8 mouse cellular contexts compared by ENCODE assay signal in genomic region chr9:120191362-120192098, GRCm38 (mm10). TPM values are rescaled to one million over a fixed set of nuclear protein-coding genes. Genes with fewer than 3 reads are reported as not detected.
A peak's percentile ranks its signal among the peaks of the same experiment; 100 is the strongest.
DNase-seq lines count a peak whose midpoint lies in the region; ATAC-seq and TF ChIP-seq lines count a peak whose summit lies in the region.

No protein-coding gene starts in this region.

- peak; percentile 65 to 91 (median 80) for TF ChIP-seq CTCF in MEL (IDR thresholded peaks at IDR 0.05 in 2 of 3, conservative IDR thresholded peaks at IDR 0.05 in 1 of 3; ENCODE audit: control insufficient read depth in 1 of 3, insufficient read depth in 1 of 3, low read depth in 2 of 3, low read length in 3 of 3, poor library complexity in 1 of 3, severe bottlenecking in 1 of 3)
- TF ChIP-seq CTCF in layer of hippocampus, adult 2 months (conservative IDR thresholded peaks at IDR 0.05): peak; percentile 81
- TF ChIP-seq CTCF in lung, embryonic 14.5 days (IDR thresholded peaks at IDR 0.05; ENCODE audit: low read depth): peak; percentile 87

- no peaks in the 10 kb centered on the region for H3K4me1 ChIP-seq in MEL (ENCODE audit: control insufficient read depth in 1 of 2, insufficient read depth in 2 of 2, low read length in 2 of 2)
- no peaks in the 10 kb centered on the region for H3K4me1 ChIP-seq in forebrain, embryonic 15.5 days
- H3K4me1 ChIP-seq in lung, embryonic 14.5 days (ENCODE audit: insufficient read depth): no peaks in the 10 kb centered on the region

- peak; percentile 56 for TF ChIP-seq RAD21 in MEL (IDR thresholded peaks at IDR 0.05; ENCODE audit: low read depth, low read length)

- H3K79me2 ChIP-seq in MEL (ENCODE audit: control insufficient read depth, insufficient read depth, low read length, poor library complexity): no peaks in the 10 kb centered on the region

- no peak for TF ChIP-seq POLR2A in MEL (IDR thresholded peaks at IDR 0.05; ENCODE audit: control insufficient read depth in 1 of 2, insufficient read depth in 1 of 2, low read depth in 1 of 2, low read length in 2 of 2, poor library complexity in 1 of 2)

- H3K27me3 ChIP-seq in MEL (ENCODE audit: control insufficient read depth in 1 of 2, insufficient read depth in 2 of 2, low read length in 2 of 2): peaks cover 0 to 2% of the 10 kb centered on the region in 2 experiments; a peak in 2 of 4 replicates
- no peaks in the 10 kb centered on the region for H3K27me3 ChIP-seq in forebrain, embryonic 15.5 days
- no peaks in the 10 kb centered on the region for H3K27me3 ChIP-seq in lung, embryonic 14.5 days (ENCODE audit: insufficient read depth, low read length)

- DNase-seq in MEL (ENCODE audit: low read depth, low spot score): peak; percentile 62
- DNase-seq in cerebellum, adult 11-12 months: peak; percentile 55
- DNase-seq in heart, postnatal 4 days: peak; percentile 91
- DNase-seq in layer of hippocampus, adult 2 months (ENCODE audit: low spot score in 2 of 2): peak; percentile 89 to 94
- peak; percentile 95 for DNase-seq in lung, embryonic 14.5 days
- peak; percentile 14 for DNase-seq in ovary, adult 18-20 months (ENCODE audit: low spot score)
- peak; percentile 70 for DNase-seq in thymus, postnatal 14 days

- no peak overlapping the region for H3K4me3 ChIP-seq in MEL (ENCODE audit: control insufficient read depth in 1 of 2, insufficient read depth in 1 of 2, low read depth in 2 of 2, low read length in 2 of 2)
- peak overlapping the region; percentile 46 for H3K4me3 ChIP-seq in forebrain, embryonic 15.5 days
- peak overlapping the region; percentile 49 for H3K4me3 ChIP-seq in layer of hippocampus, adult 2 months
- peak overlapping the region; percentile 28 for H3K4me3 ChIP-seq in lung, embryonic 14.5 days (ENCODE audit: low read depth, low read length)

- no peak overlapping the region for H3K9ac ChIP-seq in MEL (ENCODE audit: control insufficient read depth, low read depth, low read length, poor library complexity, severe bottlenecking)
- peak overlapping the region; percentile 51 for H3K9ac ChIP-seq in forebrain, embryonic 15.5 days (replicated peaks)
- 0 out of 2 replicates have a peak overlapping the region, but pooled peaks have one; percentile 15 for H3K9ac ChIP-seq in lung, embryonic 14.5 days

- peak; percentile 86 for ATAC-seq in forebrain, embryonic 15.5 days (replicated peaks)
- ATAC-seq in lung, embryonic 14.5 days (ENCODE audit: insufficient read depth): peak; percentile 80

- H3K4me2 ChIP-seq in forebrain, embryonic 15.5 days (replicated peaks): peak overlapping the region; percentile 55
- peak overlapping the region; percentile 55 for H3K4me2 ChIP-seq in lung, embryonic 14.5 days

- WGBS in forebrain, embryonic 15.5 days: 22% methylated on average over 21 of the region's 21 CpGs
- WGBS in lung, embryonic 14.5 days: 25% methylated on average over 21 of the region's 21 CpGs

- H3K9me3 ChIP-seq in MEL (replicated peaks; ENCODE audit: insufficient read depth, low read length): no peaks in the 10 kb centered on the region
- no peaks in the 10 kb centered on the region for H3K9me3 ChIP-seq in forebrain, embryonic 15.5 days
- H3K9me3 ChIP-seq in lung, embryonic 14.5 days (ENCODE audit: low read depth, low read length): no peaks in the 10 kb centered on the region

- no peak overlapping the region for H3K27ac ChIP-seq in MEL (ENCODE audit: control insufficient read depth, low read depth, low read length)
- peak overlapping the region; percentile 65 for H3K27ac ChIP-seq in forebrain, embryonic 15.5 days (replicated peaks)
- H3K27ac ChIP-seq in layer of hippocampus, adult 2 months: peak overlapping the region; percentile 74
- no peak overlapping the region for H3K27ac ChIP-seq in lung, embryonic 14.5 days (ENCODE audit: low read depth)

- no peaks in the 10 kb centered on the region for H3K36me3 ChIP-seq in MEL (ENCODE audit: control insufficient read depth in 1 of 2, insufficient read depth in 2 of 2, low read length in 2 of 2)
- no peaks in the 10 kb centered on the region for H3K36me3 ChIP-seq in forebrain, embryonic 15.5 days
- H3K36me3 ChIP-seq in lung, embryonic 14.5 days (ENCODE audit: insufficient read depth): no peaks in the 10 kb centered on the region

- TF ChIP-seq EP300 in MEL (IDR thresholded peaks at IDR 0.05; ENCODE audit: low read depth in 1 of 2, low read length in 2 of 2): no peak

TF ChIP-seq in MEL, 35 proteins besides CTCF, POLR2A, EP300 and RAD21:
- TF ChIP-seq JUND (IDR thresholded peaks at IDR 0.05; ENCODE audit: low read depth, low read length) (no peak), ZNF384 (IDR thresholded peaks at IDR 0.05; ENCODE audit: low read depth, low read length) (no peak), USF2 (IDR thresholded peaks at IDR 0.05; ENCODE audit: borderline replicate concordance in 1 of 2, insufficient read depth in 1 of 2, low read depth in 1 of 2, low read length in 2 of 2) (no peak), ZMIZ1 (IDR thresholded peaks at IDR 0.05; ENCODE audit: low read depth, low read length) (no peak), MAX (IDR thresholded peaks at IDR 0.05; ENCODE audit: low read length) (no peak), ZC3H11A (IDR thresholded peaks at IDR 0.05; ENCODE audit: low read depth, low read length) (0 out of 2 replicates have a peak, but pooled peaks have one; percentile 12), SMC3 (IDR thresholded peaks at IDR 0.05; ENCODE audit: low read depth, low read length) (peak; percentile 61), GABPA (IDR thresholded peaks at IDR 0.05; ENCODE audit: low read depth, low read length) (no peak), NELFE (IDR thresholded peaks at IDR 0.05; ENCODE audit: low read depth, low read length) (no peak)
TF ChIP-seq in MEL: peak in this region for 2.

RNA-seq across cellular contexts. Expression of gene Mobp, which starts 42.0 kb away (rescaled TPM):
- total RNA-seq in MEL (2012; rRNA removed): not detected in 2 replicates
- polyA plus RNA-seq in MEL (2012; ENCODE audit: insufficient read depth in 1 of 2, insufficient read length in 2 of 2, low read depth in 1 of 2, low replicate concordance in 2 of 2, missing spikeins in 1 of 2): not detected
- 0.17 TPM in 1 of 2 replicates, not detected in the other for polyA plus RNA-seq in forebrain, embryonic 15.5 days (2015; fragmentation: Nextera tagmentation; extraction: Ambion mirVana)
- total RNA-seq in heart, postnatal 4 days (2021): not detected
- 100 to 1,000 TPM; 305 to 312 TPM for total RNA-seq in layer of hippocampus, adult 2 months (2021)
- not detected in 2 replicates for polyA plus RNA-seq in lung, embryonic 14.5 days (2014; fragmentation: Nextera tagmentation; extraction: Ambion mirVana)

Comparison
In these comparisons a context has a peak if more than half of its experiments do, and no peak if none do; other contexts are left out.
1. DNase-seq: peak in every context shown above with its lines; median percentile 95 in lung, embryonic 14.5 days; 92 in layer of hippocampus, adult 2 months; 91 in heart, postnatal 4 days; 70 in thymus, postnatal 14 days; 62 in MEL; 55 in cerebellum, adult 11-12 months; 14 in ovary, adult 18-20 months.
2. H3K27ac ChIP-seq: peak in forebrain, embryonic 15.5 days (single experiment) and layer of hippocampus, adult 2 months (single experiment); none in MEL (single experiment) and lung, embryonic 14.5 days (single experiment).
3. H3K4me3 ChIP-seq: peak in forebrain, embryonic 15.5 days (single experiment), layer of hippocampus, adult 2 months (single experiment) and lung, embryonic 14.5 days (single experiment); none in MEL (0 of 2).
4. RNA of gene Mobp, which starts 42.0 kb away (total RNA-seq): 305 to 312 TPM in layer of hippocampus, adult 2 months; not detected in heart, postnatal 4 days and not detected in MEL; every median in the first group is over 100 times any median in the second.
5. Peak in every context shown above with its lines, with median percentiles within 50 percentile points of each other: CTCF ChIP-seq.